Comparison of ENCODE assay signal across 9 mouse cellular contexts in the genomic region with DNA sequence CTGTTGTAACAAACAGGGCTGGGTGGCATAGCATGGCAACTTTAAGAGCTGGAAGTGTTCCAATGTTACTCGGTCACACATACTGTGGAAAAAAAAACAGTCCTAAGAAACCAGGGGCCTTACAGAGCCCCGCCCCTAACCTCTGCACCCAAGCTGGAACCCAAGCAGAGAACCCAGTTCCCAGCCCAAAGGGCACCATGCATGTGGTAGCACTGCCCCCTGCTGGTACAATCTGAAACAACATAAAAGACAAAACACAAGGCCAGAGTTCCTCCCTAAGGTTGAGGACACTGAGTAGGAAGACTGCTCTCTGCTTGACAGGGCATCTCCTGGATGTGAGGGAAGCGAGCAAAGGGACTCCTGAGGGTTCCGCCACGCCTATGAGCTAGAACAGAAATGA. TPM values are rescaled to one million over a fixed set of nuclear protein-coding genes. Genes with fewer than 3 reads are reported as not detected.
DNase-seq lines count a peak whose midpoint lies in the region; ATAC-seq and TF ChIP-seq lines count a peak whose summit lies in the region.
"Had no signal": no experiment of that assay in that cellular context is flagged by ENCODE, and none has a peak within 500 bp of the region (broad histone marks: within the 10 kb centered on the region; RNA-seq: fewer than 3 reads in every experiment).

No protein-coding gene starts in this region.

- H3K9ac ChIP-seq in liver, embryonic 12.5 days, result no peak overlapping the region
- no peak overlapping the region for H3K9ac ChIP-seq in heart, postnatal 0 days (replicated peaks; ENCODE audit: low read depth, low read length)
- H3K9ac ChIP-seq: midbrain, embryonic 12.5 days had no signal

- H3K4me3 ChIP-seq in liver, embryonic 12.5 days, result no peak overlapping the region
- no peak overlapping the region for H3K4me3 ChIP-seq in heart, postnatal 0 days (ENCODE audit: low read depth, low read length)
- H3K4me3 ChIP-seq: midbrain, embryonic 12.5 days had no signal

- no peaks in the 10 kb centered on the region for H3K4me1 ChIP-seq in liver, embryonic 12.5 days
- no peaks in the 10 kb centered on the region for H3K4me1 ChIP-seq in heart, postnatal 0 days (ENCODE audit: control insufficient read depth, insufficient read depth)
- H3K4me1 ChIP-seq: midbrain, embryonic 12.5 days had no signal

- ATAC-seq in liver, embryonic 12.5 days, result no peak
- ATAC-seq in heart, postnatal 0 days (ENCODE audit: insufficient read depth, low read depth), result peak; percentile 14; the same call in 1 of the 2 replicates

- TF ChIP-seq EP300 in heart, postnatal 0 days (IDR thresholded peaks at IDR 0.05; ENCODE audit: low read depth), result no peak

- WGBS in liver, embryonic 12.5 days (ENCODE audit: insufficient replicate concordance), result 13% methylated on average over 5 of the region's 5 CpGs
- 17% methylated on average over 5 of the region's 5 CpGs for WGBS in heart, postnatal 0 days

- DNase-seq in liver (peak; percentile 44), NIH3T3 (ENCODE audit: low read depth) (peak; percentile 81)
- peak; percentile 87 to 92 for DNase-seq in cerebellum, postnatal 10 days
- DNase-seq in heart, postnatal 0 days (ENCODE audit: low spot score), result peak; percentile 35
- DNase-seq in layer of hippocampus, adult 8-10 months (ENCODE audit: low spot score in 2 of 2), result peak; percentile 11 to 50
- DNase-seq in lung, postnatal 36 days, result peak; percentile 77
- DNase-seq in thymus, postnatal 14 days, result peak; percentile 48

- no peaks in the 10 kb centered on the region for H3K36me3 ChIP-seq in liver, embryonic 12.5 days
- no peaks in the 10 kb centered on the region for H3K36me3 ChIP-seq in heart, postnatal 0 days (replicated peaks; ENCODE audit: control insufficient read depth, insufficient read depth, low read length)
- H3K36me3 ChIP-seq: midbrain, embryonic 12.5 days had no signal

- H3K27ac ChIP-seq in liver, embryonic 12.5 days, result no peak overlapping the region
- no peak overlapping the region for H3K27ac ChIP-seq in heart, postnatal 0 days (ENCODE audit: low read depth)
- H3K27ac ChIP-seq: midbrain, embryonic 12.5 days had no signal

- TF ChIP-seq CTCF in heart, postnatal 0 days (IDR thresholded peaks at IDR 0.05; ENCODE audit: low read depth), result peak; percentile 90

- no peak overlapping the region for H3K4me2 ChIP-seq in liver, embryonic 12.5 days
- no peak overlapping the region for H3K4me2 ChIP-seq in heart, postnatal 0 days (ENCODE audit: low read depth, low read length)
- H3K4me2 ChIP-seq: midbrain, embryonic 12.5 days had no signal

- H3K9me3 ChIP-seq in liver, embryonic 12.5 days (replicated peaks), result no peaks in the 10 kb centered on the region
- H3K9me3 ChIP-seq in heart, postnatal 0 days (replicated peaks; ENCODE audit: control insufficient read depth, low read length), result no peaks in the 10 kb centered on the region
- H3K9me3 ChIP-seq: midbrain, embryonic 12.5 days had no signal

- H3K27me3 ChIP-seq in liver, embryonic 12.5 days (replicated peaks), result peaks cover 7% of the 10 kb centered on the region; the same call in 1 of the 2 replicates
- peaks cover 20% of the 10 kb centered on the region; the same call in 1 of the 2 replicates for H3K27me3 ChIP-seq in heart, postnatal 0 days (ENCODE audit: control insufficient read depth, insufficient read depth, low read length)

RNA-seq across cellular contexts. Expression of a gene that starts 14.9 kb away (rescaled TPM):
- polyA plus RNA-seq in liver, embryonic 12.5 days (2016; fragmentation: Nextera tagmentation; extraction: Ambion mirVana), result 1.8 and 1.9 TPM in 2 replicates
- total RNA-seq in heart, postnatal 0 days (2014; rRNA removed; ENCODE audit: low replicate concordance), result 6.8 and 39.5 TPM in 2 replicates
- 3.6 and 3.8 TPM in 2 replicates for polyA plus RNA-seq in heart, postnatal 0 days (2015; fragmentation: Nextera tagmentation; extraction: Ambion mirVana)
- total RNA-seq in layer of hippocampus, adult 8-10 months (2022), result under 1 TPM in 1 of 4 experiments, not detected in 3; 0.47 TPM

Comparison
In these comparisons a context has a peak if more than half of its experiments do, and no peak if none do; other contexts are left out.
1. DNase-seq: peak in every context shown above with its lines; median percentile 90 in cerebellum, postnatal 10 days; 81 in NIH3T3; 77 in lung, postnatal 36 days; 48 in thymus, postnatal 14 days; 44 in liver; 35 in heart, postnatal 0 days; 30 in layer of hippocampus, adult 8-10 months.